Mouse (Mus musculus) liver, adult 2 months (tissue): ENCODE results near the gene Map3k13. TPM values are rescaled to one million over a fixed set of nuclear protein-coding genes. Genes with fewer than 3 reads are reported as not detected.
"Not testable (repeated sequence)": the region's sequence is repeated elsewhere in the genome, so short reads cannot be mapped to it uniquely, and the experiment has no call there.

ENCODE experiments used
- DNase-seq: peaks from one replicate; pipeline ENCODE4 v3.0.0-alpha.2; 2011; ENCODE audit warnings: low read depth, low spot score; ENCODE audit errors: extremely low read depth
- H3K27ac ChIP-seq: fragments of 200-500 bp; replicated peaks from 2 replicates; pipeline ENCODE4 v1.5.1; 2012; ENCODE audit warnings: low read depth, mild to moderate bottlenecking, control low read depth, inconsistent platforms, low read length; ENCODE audit not compliant: insufficient read depth
- H3K27me3 ChIP-seq: fragments of 200-500 bp; 2 replicates; pipeline ENCODE4 v1.6.1; 2012; ENCODE audit warnings: mild to moderate bottlenecking, moderate library complexity, low read length, inconsistent platforms; ENCODE audit not compliant: control insufficient read depth, insufficient read depth
- H3K36me3 ChIP-seq: fragments of 200-500 bp; 2 replicates; pipeline ENCODE4 v1.6.1; 2012; ENCODE audit warnings: low read length, inconsistent platforms; ENCODE audit not compliant: control insufficient read depth, insufficient read depth
- H3K4me1 ChIP-seq: fragments of 200-500 bp; 2 replicates; pipeline ENCODE4 v1.6.1; 2011; ENCODE audit warnings: low read length; ENCODE audit not compliant: control insufficient read depth, insufficient read depth
- H3K4me3 ChIP-seq: fragments of 200-500 bp; 2 replicates; pipeline ENCODE4 v1.5.1; 2011; ENCODE audit warnings: low read depth, mild to moderate bottlenecking, control low read depth, low read length, moderate library complexity; ENCODE audit not compliant: insufficient read depth
- H3K79me2 ChIP-seq: fragments of 200-500 bp; 2 replicates; pipeline ENCODE4 v1.6.1; 2012; ENCODE audit warnings: inconsistent platforms, mild to moderate bottlenecking, low read length, moderate library complexity; ENCODE audit not compliant: control insufficient read depth, insufficient read depth
- H3K9ac ChIP-seq: fragments of 200-500 bp; 2 replicates; pipeline ENCODE4 v1.6.1; 2012; ENCODE audit warnings: low read depth, mild to moderate bottlenecking, control low read depth, inconsistent platforms, low read length
- CTCF ChIP-seq: fragments of 200-500 bp; IDR thresholded peaks from 2 replicates; pipeline ENCODE4 v1.5.1; 2011; ENCODE audit warnings: low read depth, low read length, control low read depth
- POLR2A ChIP-seq: fragments of 200-500 bp; IDR thresholded peaks from 2 replicates; pipeline ENCODE4 v1.6.1; 2011; ENCODE audit warnings: low read length, control low read depth; ENCODE audit not compliant: insufficient read depth; ENCODE audit errors: extremely low read depth
- WGBS: fragments of 180-500 bp; shearing (Covaris S2); methylation state at CpG from one replicate; pipeline ENCODE4 v1.1.7; 2018; 5-methylcytosine and 5-hydroxymethylcytosine counted together
- polyA plus RNA-seq: library from polyadenylated mRNA; depleted of rRNA; stranded (reverse); fragments of >200 nt; gene quantifications from 2 replicates; pipeline ENCODE4 v1.2.3, GENCODE M21; 2012
- total RNA-seq: library from RNA; depleted of rRNA; stranded (reverse); fragments of >200 nt; gene quantifications from 2 replicates; pipeline ENCODE4 v1.2.3, GENCODE M21; 2014

Gene Map3k13
- total and polyA plus RNA-seq, 2 experiments = 3.8 to 7.0 TPM

DNA sequence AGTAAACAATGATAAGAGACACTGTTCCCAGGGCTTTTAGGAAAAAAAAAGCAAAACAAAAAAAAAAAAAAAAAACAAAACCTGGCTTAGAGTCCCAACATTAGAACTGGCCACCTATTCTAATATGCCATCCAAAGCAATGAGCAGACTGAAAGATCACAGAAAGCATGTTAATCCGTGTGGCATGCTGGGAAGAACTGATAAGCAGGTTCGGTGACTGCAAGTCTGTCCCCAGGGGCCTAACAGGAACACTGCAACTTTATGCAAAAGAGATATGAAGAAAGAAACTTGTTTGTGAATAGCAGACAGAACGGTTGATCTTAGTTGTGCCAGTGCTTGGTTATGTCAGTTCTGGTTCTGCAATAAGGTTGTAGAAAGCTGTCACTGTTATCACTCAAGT, 2.4 kb upstream of the Map3k13 start:
- H3K27me3 ChIP-seq = no peaks in the 10 kb centered on the region
- H3K9ac ChIP-seq = no peak overlapping the region
- no peak overlapping the region for H3K4me3 ChIP-seq
- no peak overlapping the region for H3K27ac ChIP-seq
- no peak for DNase-seq
- WGBS = 68% methylated on average over 3 of the region's 3 CpGs
- no peak for TF ChIP-seq CTCF
- TF ChIP-seq POLR2A = no peak
- H3K79me2 ChIP-seq = peaks cover 6% of the 10 kb centered on the region; the same call in 1 of the 2 replicates
- H3K36me3 ChIP-seq = no peaks in the 10 kb centered on the region
- H3K4me1 ChIP-seq = peaks cover 17% of the 10 kb centered on the region

DNA sequence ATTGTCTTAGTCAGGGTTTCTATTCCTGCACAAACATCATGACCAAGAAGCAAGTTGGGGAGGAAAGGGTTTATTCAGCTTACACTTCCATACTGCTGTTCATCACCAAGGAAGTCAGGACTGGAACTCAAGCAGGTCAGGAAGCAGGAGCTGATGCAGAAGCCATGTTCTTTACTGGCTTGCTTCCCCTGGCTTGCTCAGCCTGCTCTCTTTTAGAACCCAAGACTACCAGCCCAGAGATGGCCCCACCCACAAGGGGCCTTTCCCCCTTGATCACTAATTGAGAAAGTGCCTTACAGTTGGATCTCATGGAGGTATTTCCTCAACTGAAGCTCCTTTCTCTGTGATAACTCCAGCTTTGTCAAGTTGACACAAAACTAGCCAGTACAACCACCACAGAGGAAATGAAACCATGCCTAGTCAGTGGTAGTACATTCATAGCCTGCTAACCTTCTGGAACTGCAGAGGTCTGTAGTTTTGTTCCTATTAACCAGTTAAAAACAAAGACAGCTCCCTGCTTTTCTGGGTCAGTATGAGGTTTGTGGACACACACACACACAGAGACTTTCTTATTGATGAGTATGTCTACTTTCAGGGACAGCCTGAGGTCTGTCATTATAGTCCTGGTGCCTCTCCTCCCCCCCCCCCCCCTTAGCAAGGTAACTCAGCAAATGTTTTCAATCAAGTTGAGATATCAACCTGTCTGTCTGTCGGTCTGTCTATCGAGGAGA, 901 bp upstream of the Map3k13 start:
- not testable (repeated sequence) for DNase-seq, H3K36me3 ChIP-seq, H3K4me3 ChIP-seq, H3K27me3 ChIP-seq, H3K79me2 ChIP-seq, H3K9ac ChIP-seq
- WGBS = 34% methylated on average over 2 of the region's 2 CpGs
- H3K27ac ChIP-seq = peak overlapping the region; percentile 83
- peaks cover 12% of the 10 kb centered on the region for H3K4me1 ChIP-seq

DNA sequence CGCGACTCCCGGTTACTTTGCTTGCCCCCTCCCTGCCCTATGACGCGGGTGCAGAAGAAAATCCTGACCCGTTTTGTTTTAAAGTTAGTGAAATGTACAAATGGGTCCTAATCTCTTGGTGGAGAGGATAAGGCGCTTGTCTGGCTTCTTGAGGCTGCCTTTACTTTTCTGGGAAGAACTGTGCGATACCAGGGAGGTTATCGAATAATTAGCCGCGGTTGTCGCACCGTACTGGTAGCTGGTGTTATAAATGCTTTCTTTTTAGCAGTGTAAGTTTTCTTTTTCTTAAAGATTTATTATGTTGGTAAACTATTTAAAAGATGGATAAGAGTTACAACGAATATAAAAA, 525 bp downstream of the Map3k13 start:
- Histone ChIP-seq H3K36me3 (peaks cover 3% of the 10 kb centered on the region; the same call in 1 of the 2 replicates), H3K27ac (peak overlapping the region; percentile 76; the same call in 1 of the 2 replicates), H3K4me1 (0 out of 2 replicates have a peak, but pooled peaks cover 5% of the 10 kb centered on the region), H3K4me3 (peak overlapping the region; percentile 89), H3K9ac (peak overlapping the region; percentile 87), H3K27me3 (no peaks in the 10 kb centered on the region), H3K79me2 (peaks cover 6% of the 10 kb centered on the region; the same call in 1 of the 2 replicates)
- no peak for DNase-seq
- under 1% methylated on average over 14 of the region's 14 CpGs for WGBS
- no peak for TF ChIP-seq POLR2A
- TF ChIP-seq CTCF = no peak

DNA sequence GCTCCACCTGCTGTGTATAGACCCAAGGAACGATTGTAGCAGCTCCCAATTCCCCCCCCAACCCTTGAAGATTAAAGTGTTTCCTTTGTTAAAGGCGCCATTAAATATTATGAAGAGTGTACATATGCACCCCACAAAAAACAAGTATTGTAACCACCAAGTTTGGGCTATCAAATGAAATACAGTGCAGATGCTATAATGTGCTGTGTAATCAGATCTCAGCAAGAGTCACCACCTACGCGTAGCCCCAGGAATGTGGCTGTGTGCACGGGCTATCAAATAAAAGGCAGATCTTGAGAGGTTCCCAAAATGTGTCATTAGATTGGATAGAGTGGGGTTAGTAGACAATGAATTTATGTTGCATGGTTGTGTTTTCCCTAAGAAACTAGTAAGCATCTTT, 925 bp downstream of the Map3k13 start:
- no peak for DNase-seq
- no peak overlapping the region for H3K27ac ChIP-seq
- H3K9ac ChIP-seq = no peak overlapping the region
- peaks cover 3% of the 10 kb centered on the region; the same call in 1 of the 2 replicates for H3K36me3 ChIP-seq
- H3K4me3 ChIP-seq = peak overlapping the region; percentile 89; the same call in 1 of the 2 replicates
- H3K79me2 ChIP-seq = peaks cover 6% of the 10 kb centered on the region; the same call in 1 of the 2 replicates
- TF ChIP-seq POLR2A (no peak), CTCF (no peak)
- WGBS = 44% methylated on average over 5 of the region's 5 CpGs
- H3K4me1 ChIP-seq = 0 out of 2 replicates have a peak, but pooled peaks cover 5% of the 10 kb centered on the region
- no peaks in the 10 kb centered on the region for H3K27me3 ChIP-seq

DNA sequence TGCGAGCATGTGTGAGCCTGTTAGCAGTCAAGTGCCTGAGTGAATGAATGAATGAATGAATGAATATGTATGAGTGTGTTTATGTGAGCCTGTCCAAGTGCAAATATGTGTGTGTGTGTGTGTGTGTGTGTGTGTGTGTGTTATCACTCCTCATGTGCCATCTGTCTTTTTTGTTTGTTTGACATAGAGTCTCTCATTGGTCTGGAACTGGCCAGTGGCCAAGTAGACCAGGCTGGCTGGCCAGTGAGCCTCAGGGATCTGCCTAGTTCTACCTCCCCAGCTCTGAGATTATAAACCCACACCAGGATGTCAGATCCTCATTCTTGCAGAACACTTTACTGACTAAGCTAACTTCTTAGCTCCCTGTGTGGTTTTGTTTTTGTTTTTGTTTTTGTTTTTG, 10.1 kb downstream of the Map3k13 start:
- Histone ChIP-seq H3K27me3 (no peaks in the 10 kb centered on the region), H3K36me3 (peaks cover 18% of the 10 kb centered on the region), H3K79me2 (no peaks in the 10 kb centered on the region; the same call in 1 of the 2 replicates), H3K9ac (no peak overlapping the region), H3K4me3 (no peak overlapping the region), H3K27ac (no peak overlapping the region), H3K4me1 (no peaks in the 10 kb centered on the region)
- DNase-seq = no peak
- 93% methylated on average over 1 of the region's 1 CpGs for WGBS
- no peak for TF ChIP-seq POLR2A

DNA sequence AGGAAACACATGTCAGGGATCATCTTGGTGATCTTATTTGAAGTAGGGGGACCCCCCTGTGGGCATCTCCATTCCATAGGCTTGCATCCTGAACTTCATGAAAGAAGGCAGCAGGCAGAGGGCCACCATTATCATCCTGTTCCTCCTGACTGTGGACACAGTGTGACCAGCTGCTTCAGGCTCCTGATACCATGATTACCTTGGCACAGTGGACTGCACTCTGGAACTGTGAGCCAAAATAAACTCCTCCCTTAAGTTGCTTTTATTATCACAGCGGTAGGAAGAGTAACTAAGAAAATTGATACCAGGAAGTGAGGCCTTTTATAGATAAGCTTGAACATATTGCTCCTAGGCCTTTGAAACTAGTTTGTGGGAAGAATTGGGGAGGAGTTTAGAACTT, 12.7 kb downstream of the Map3k13 start:
- TF ChIP-seq CTCF (no peak), POLR2A (no peak)

DNA sequence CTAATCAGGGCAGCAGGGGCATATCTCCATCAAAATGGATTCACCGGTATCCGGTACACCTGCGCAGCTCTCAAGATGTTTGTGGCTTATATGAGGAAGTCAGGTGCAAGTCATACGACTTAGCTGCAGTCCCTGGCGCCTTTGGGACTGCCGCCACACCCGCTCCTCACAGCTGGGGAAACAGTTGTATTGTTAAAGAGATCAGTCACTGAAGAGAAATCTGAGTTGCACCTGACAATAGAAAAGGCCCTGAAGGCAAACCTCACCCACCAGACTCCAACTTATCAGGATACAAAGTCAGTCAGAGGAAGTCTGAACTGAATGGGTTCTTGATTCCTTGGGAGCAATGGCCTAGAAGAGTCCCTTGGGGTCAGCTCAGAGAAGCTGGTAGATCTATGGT, 13.6 kb downstream of the Map3k13 start:
- H3K4me1 ChIP-seq, H3K27ac ChIP-seq, H3K79me2 ChIP-seq, H3K4me3 ChIP-seq, H3K27me3 ChIP-seq, H3K36me3 ChIP-seq, H3K9ac ChIP-seq, DNase-seq: not testable (repeated sequence)
- 96% methylated on average over 7 of the region's 7 CpGs for WGBS

More for the DNA sequence above, 12.7 kb downstream of the Map3k13 start:
- no peaks in the 10 kb centered on the region for H3K79me2 ChIP-seq
- no peak overlapping the region for H3K9ac ChIP-seq
- DNase-seq = peak; percentile 78
- H3K27ac ChIP-seq = no peak overlapping the region
- WGBS = 13% methylated on average over 1 of the region's 1 CpGs
- no peaks in the 10 kb centered on the region for H3K4me1 ChIP-seq
- no peaks in the 10 kb centered on the region for H3K27me3 ChIP-seq
- H3K36me3 ChIP-seq = peaks cover 9% of the 10 kb centered on the region
- no peak overlapping the region for H3K4me3 ChIP-seq
